Mouse (Mus musculus) E14TG2a.4 (cell line): ENCODE results near the gene Ebf1.

Experiments
- CTCF ChIP-seq: conservative IDR thresholded peaks from 2 replicates; pipeline ENCODE4 v1.5.1; 2014; ENCODE audit warnings: low read length
- NANOG ChIP-seq: IDR thresholded peaks from 2 replicates; pipeline ENCODE4 v1.6.1; 2014; ENCODE audit warnings: borderline replicate concordance, low read length, mixed read lengths
- POU5F1 ChIP-seq: IDR thresholded peaks from 2 replicates; pipeline ENCODE4 v1.6.1; 2014; ENCODE audit warnings: low read length, borderline replicate concordance

GRCm38 (mm10) chr11:44727821-44728220 is 110.7 kb downstream of the Ebf1 start:
- TF ChIP-seq CTCF (no peak), NANOG (no peak), POU5F1 (no peak)
